Mouse (Mus musculus) ES-Bruce4 (cell line): ENCODE measurements around the gene H2afx. TPM values are rescaled to one million over a fixed set of nuclear protein-coding genes. Genes with fewer than 3 reads are reported as not detected.
A peak's percentile ranks its signal among the peaks of the same experiment; 100 is the strongest.

ENCODE experiments used
- H3K27ac ChIP-seq: 2 replicates; pipeline ENCODE4 v1.5.1; 2012; ENCODE audit warnings: low read length, inconsistent platforms; ENCODE audit not compliant: insufficient read depth
- H3K27me3 ChIP-seq: 2 replicates; pipeline ENCODE4 v1.6.1; 2012; ENCODE audit warnings: mild to moderate bottlenecking, low read length, inconsistent platforms; ENCODE audit not compliant: control insufficient read depth, poor library complexity, insufficient read depth, severe bottlenecking
- H3K36me3 ChIP-seq: 2 replicates; pipeline ENCODE4 v1.6.1; 2012; ENCODE audit warnings: inconsistent platforms, mild to moderate bottlenecking, low read length, moderate library complexity; ENCODE audit not compliant: control insufficient read depth, poor library complexity, insufficient read depth, severe bottlenecking
- H3K4me1 ChIP-seq: one replicate; pipeline ENCODE4 v1.8.1; 2011; ENCODE audit warnings: low read length; ENCODE audit not compliant: control insufficient read depth, insufficient read depth
- H3K4me3 ChIP-seq: 2 replicates; pipeline ENCODE4 v1.5.1; 2011; ENCODE audit warnings: low read depth, mild to moderate bottlenecking, low read length
- H3K9ac ChIP-seq: 2 replicates; pipeline ENCODE4 v1.6.1; 2012; ENCODE audit warnings: low read depth, mild to moderate bottlenecking, inconsistent platforms; ENCODE audit not compliant: poor library complexity, severe bottlenecking
- H3K9me3 ChIP-seq: replicated peaks from 2 replicates; pipeline ENCODE4 v1.6.1; 2012; ENCODE audit warnings: mild to moderate bottlenecking, low read length, inconsistent platforms; ENCODE audit not compliant: control insufficient read depth, poor library complexity, insufficient read depth, severe bottlenecking
- CTCF ChIP-seq: IDR thresholded peaks from one replicate; pipeline ENCODE4 v1.8.1; 2011; ENCODE audit warnings: low read depth, low read length
- EP300 ChIP-seq: IDR thresholded peaks from 2 replicates; pipeline ENCODE4 v1.6.1; 2011; ENCODE audit warnings: low read depth, low read length; ENCODE audit not compliant: insufficient read depth
- POLR2A ChIP-seq: IDR thresholded peaks from one replicate; pipeline ENCODE4 v1.8.1; 2011; ENCODE audit warnings: low read length; ENCODE audit not compliant: insufficient read depth
- polyA plus RNA-seq: library from polyadenylated mRNA; stranded (reverse); fragments of >200 nt; gene quantifications from 2 replicates; pipeline ENCODE4 v1.2.4, GENCODE M21; 2011; ENCODE audit warnings: low read depth; ENCODE audit not compliant: missing spikeins, insufficient read depth, insufficient read length

H2afx gene
- polyA plus RNA-seq, 1 experiment: 173 TPM

DNA sequence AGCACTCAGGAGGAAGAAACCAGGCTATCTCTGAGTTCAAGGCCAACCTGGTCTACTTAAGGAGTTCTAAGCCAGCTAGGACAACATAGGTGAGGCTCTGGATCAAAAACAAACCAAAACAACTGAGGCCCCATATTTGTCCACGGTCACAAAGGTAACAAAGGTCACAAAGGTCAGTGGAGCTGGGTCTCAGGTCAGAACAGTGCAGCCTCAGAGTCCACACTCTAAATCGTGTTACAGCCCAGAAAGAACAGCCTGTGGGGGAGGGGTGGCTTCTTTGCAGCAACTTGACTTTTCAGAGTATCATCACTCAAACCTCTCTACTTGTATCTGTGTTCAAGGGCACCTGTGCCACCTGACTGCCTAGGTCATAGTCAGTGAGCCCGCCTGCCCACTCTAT lies 24.7 kb upstream of the H2afx start:
- TF ChIP-seq POLR2A (no peak), EP300 (no peak), CTCF (no peak)
- Histone ChIP-seq H3K27me3 (peaks cover 3% of the 10 kb centered on the region; the same call in 1 of the 2 replicates), H3K9ac (no peak overlapping the region)

DNA sequence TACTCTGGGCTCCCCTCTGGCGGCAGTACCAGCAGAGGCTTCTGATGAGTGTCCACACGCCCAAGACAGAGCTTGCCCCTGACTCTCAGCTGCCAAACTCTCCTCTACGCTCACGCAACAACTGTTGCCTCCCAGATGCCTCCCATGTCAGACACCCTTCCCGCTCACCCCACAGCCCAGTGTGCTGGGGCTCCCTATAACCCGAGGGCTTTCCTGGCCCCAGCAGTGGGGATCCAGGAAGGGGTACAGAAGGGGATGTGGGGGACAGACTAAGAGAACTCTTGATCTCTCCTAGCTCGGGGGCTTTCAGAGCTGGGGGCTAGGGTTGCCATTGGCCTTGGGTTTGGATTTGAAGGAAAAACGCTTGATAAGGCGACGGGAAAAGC lies 23.8 kb upstream of the H2afx start:
- Histone ChIP-seq H3K27me3 (peaks cover 3% of the 10 kb centered on the region; the same call in 1 of the 2 replicates), H3K9me3 (no peaks in the 10 kb centered on the region), H3K4me3 (no peak overlapping the region), H3K27ac (no peak overlapping the region), H3K36me3 (no peaks in the 10 kb centered on the region), H3K9ac (peak overlapping the region; percentile 33; the same call in 1 of the 2 replicates), H3K4me1 (no peaks in the 10 kb centered on the region)
- TF ChIP-seq POLR2A (no peak), CTCF (no peak), EP300 (no peak)

More for the DNA sequence above, 24.7 kb upstream of the H2afx start:
- no peak overlapping the region for H3K4me3 ChIP-seq
- H3K27ac ChIP-seq: no peak overlapping the region
- no peaks in the 10 kb centered on the region for H3K36me3 ChIP-seq
- no peaks in the 10 kb centered on the region for H3K4me1 ChIP-seq
- no peaks in the 10 kb centered on the region for H3K9me3 ChIP-seq

DNA sequence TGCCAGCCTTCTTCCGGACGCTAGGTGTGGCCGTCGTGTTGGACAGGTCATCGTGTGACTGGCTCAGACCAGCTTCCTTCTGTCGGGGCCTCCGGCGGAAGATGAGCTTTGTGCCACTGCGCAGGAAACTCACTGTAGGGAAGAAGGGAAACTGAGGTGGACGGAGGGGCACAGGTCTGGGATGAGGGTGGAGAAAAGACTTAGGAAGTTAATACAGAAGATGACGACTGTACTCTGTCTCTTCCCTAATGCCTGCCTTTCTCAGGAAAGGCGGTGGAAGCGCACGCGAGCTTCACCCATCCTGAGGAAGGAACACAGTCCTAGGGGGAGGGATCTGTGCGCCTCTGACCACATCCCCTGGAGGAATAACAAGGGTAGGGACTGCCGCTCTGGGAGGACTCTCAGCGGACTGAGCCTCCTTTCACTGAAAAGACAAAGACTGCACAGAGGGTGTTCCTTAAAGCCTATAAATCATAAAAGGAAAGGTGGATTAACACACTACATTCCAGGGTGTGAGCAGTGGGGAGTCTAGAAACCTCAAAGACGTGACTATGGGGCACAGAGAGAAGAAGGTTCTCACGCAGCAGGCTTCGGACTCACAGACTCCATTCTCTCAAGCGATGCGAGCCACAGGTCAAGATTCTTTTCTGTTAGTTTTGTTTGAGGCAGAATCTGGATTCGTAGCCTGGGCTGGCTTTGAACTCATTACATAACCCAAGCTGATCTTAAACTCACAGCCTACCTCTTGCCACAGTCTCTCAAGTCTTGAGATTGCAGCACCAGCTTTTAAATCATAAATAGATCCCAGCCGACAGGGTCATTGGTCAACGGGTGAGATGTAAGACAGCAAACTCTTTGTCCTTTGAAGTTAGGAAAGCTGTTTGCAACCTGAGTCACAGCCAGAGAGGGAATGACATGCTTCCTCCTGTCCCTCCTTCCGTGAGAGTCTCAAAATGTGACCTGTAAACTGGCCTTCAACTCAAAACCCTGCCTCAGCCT lies 23.1 kb upstream of the H2afx start:
- H3K27me3 ChIP-seq: peaks cover 3% of the 10 kb centered on the region; the same call in 1 of the 2 replicates
- no peak for TF ChIP-seq CTCF
- 0 out of 2 replicates have a peak, but pooled peaks have one; percentile 9 for TF ChIP-seq EP300
- TF ChIP-seq POLR2A: no peak
- H3K9ac ChIP-seq: 0 out of 2 replicates have a peak overlapping the region, but pooled peaks have one; percentile 33
- peak overlapping the region; percentile 0; the same call in 1 of the 2 replicates for H3K4me3 ChIP-seq
- no peaks in the 10 kb centered on the region for H3K36me3 ChIP-seq
- H3K9me3 ChIP-seq: no peaks in the 10 kb centered on the region
- no peak overlapping the region for H3K27ac ChIP-seq
- H3K4me1 ChIP-seq: no peaks in the 10 kb centered on the region

DNA sequence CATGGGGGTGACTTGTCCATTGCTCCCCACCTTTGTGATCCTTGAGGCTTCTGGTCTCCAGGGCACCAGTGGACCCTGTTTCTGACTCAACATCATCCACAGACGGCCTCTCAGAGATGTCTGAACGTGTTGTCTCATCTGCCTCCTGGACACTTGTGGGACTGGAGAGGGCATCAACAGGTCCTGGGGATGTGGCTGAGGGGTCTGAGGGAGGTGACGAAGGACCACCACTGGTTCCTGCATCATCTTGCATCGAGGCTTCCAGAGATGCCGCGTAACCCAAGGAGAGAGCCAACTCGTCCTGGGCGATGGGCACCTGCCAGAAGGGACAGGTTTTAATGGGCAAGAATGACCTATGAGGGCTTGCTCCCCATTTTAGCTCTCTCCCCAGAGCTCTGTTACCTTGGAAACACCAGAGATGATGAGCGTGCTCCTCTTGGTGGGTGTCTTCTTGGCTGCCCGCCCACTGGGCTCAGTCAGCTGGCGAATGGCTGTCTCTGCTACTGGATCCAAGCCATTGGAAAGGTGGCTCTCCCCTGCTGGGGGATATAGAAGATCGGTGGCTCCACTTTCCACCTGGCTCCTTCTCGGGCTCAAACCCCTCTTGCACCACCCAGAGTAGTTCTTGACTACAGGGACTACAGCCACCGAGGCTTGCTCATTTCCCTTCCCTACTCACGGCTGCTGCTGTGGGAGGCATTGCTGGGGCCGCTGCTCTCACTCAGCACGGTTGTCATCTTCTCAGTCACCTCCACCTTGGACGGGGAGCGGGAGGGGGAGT lies 20.8 kb upstream of the H2afx start:
- Histone ChIP-seq H3K4me1 (no peaks in the 10 kb centered on the region), H3K27ac (no peak overlapping the region), H3K36me3 (no peaks in the 10 kb centered on the region), H3K9ac (no peak overlapping the region), H3K4me3 (no peak overlapping the region), H3K9me3 (no peaks in the 10 kb centered on the region), H3K27me3 (peaks cover 3% of the 10 kb centered on the region; the same call in 1 of the 2 replicates)
- TF ChIP-seq EP300: no peak

DNA sequence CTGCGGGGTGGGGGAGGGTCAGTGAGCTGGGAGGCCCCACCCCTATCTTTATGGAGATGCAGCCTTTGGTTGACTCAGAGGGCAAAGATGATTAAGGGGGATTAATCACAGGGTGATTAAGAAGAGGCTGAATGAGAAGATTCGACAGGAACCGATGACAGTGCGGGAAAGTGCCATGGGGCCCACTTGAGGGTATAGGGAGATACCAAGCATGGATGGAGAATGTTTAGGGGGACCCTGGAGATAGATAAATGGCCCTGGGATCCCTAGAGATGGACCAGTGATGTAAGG lies 20.3 kb upstream of the H2afx start:
- no peaks in the 10 kb centered on the region for H3K4me1 ChIP-seq
- no peaks in the 10 kb centered on the region for H3K36me3 ChIP-seq

More for the DNA sequence above, 20.3 kb upstream of the H2afx start:
- Histone ChIP-seq H3K4me3 (no peak overlapping the region), H3K9ac (no peak overlapping the region), H3K27ac (no peak overlapping the region), H3K27me3 (peaks cover 3% of the 10 kb centered on the region; the same call in 1 of the 2 replicates), H3K9me3 (no peaks in the 10 kb centered on the region)
- no peak for TF ChIP-seq POLR2A
